Mouse (Mus musculus): Measurements from ENCODE around the gene Rtp3. TPM values are rescaled to one million over a fixed set of nuclear protein-coding genes. Genes with fewer than 3 reads are reported as not detected.

Gene Rtp3
- polyA plus RNA-seq, 1 experiment from 2014 or later, result not detected

GRCm38 (mm10) chr9:110951397-110951796 lies 39.0 kb downstream of the Rtp3 start, which contains the start of gene Lrrc2:
Gene Lrrc2, plus strand, starts transcription at chr9:110951545.
- Histone ChIP-seq H3K27ac (no peak within 1 kb of the TSS), H3K4me3 (no peak within 1 kb of the TSS), H3K4me1 (peaks cover 23% of the 10 kb centered on the region), H3K36me3 (no peaks in the 10 kb centered on the region), H3K9me3 (replicated peaks) (no peaks in the 10 kb centered on the region), H3K27me3 (ENCODE audit: low read depth, poor library complexity, severe bottlenecking) (peaks cover 85% of the 10 kb centered on the region)
- 89% methylated on average over 11 of the region's 11 CpGs for WGBS
- DNase-seq (ENCODE audit: low spot score), result no peak

- Histone ChIP-seq H3K9me3 (replicated peaks) (no peaks in the 10 kb centered on the region), H3K4me3 (no peak overlapping the region), H3K27me3 (ENCODE audit: low read depth, poor library complexity, severe bottlenecking) (peaks cover 85% of the 10 kb centered on the region), H3K4me1 (peaks cover 27% of the 10 kb centered on the region), H3K27ac (no peak overlapping the region), H3K36me3 (no peaks in the 10 kb centered on the region)
- DNase-seq (ENCODE audit: low spot score), result no peak
- WGBS, result 96% methylated on average over 3 of the region's 3 CpGs
Observed at GRCm38 (mm10) chr9:110950109-110950508, 40.3 kb downstream of the Rtp3 start.

DNA sequence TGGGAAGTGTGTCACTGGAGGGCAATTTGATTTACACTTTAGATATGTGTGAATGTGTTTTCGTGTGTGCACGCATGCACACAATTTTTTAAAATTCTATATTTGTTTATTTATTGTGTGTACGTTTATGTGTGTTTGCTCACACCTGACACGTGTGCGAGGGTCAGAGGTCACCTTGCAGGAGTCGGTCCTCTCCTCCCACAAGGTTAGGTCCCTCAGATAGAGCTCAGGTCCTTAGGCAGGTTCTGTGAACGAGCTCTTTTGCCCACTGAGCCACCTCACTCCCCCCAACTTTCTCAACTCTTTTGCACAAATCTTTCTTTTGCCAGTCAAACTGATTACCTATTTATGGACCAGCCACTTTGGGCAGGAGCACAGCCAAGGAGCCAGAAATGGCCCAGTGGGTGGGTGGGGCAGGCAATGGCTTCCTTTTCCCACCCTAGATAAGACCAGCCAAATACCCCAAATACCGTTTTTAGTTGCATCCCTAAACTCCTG lies 41.5 kb downstream of the Rtp3 start:
- WGBS, result 46% methylated on average over 8 of the region's 8 CpGs
- DNase-seq (ENCODE audit: low spot score), result no peak
- H3K27me3 ChIP-seq (ENCODE audit: low read depth, poor library complexity, severe bottlenecking), result peaks cover 85% of the 10 kb centered on the region
- no peaks in the 10 kb centered on the region for H3K36me3 ChIP-seq
- no peaks in the 10 kb centered on the region for H3K9me3 ChIP-seq (replicated peaks)
- no peak overlapping the region for H3K4me3 ChIP-seq
- no peak overlapping the region for H3K27ac ChIP-seq
- H3K4me1 ChIP-seq, result peaks cover 21% of the 10 kb centered on the region

DNA sequence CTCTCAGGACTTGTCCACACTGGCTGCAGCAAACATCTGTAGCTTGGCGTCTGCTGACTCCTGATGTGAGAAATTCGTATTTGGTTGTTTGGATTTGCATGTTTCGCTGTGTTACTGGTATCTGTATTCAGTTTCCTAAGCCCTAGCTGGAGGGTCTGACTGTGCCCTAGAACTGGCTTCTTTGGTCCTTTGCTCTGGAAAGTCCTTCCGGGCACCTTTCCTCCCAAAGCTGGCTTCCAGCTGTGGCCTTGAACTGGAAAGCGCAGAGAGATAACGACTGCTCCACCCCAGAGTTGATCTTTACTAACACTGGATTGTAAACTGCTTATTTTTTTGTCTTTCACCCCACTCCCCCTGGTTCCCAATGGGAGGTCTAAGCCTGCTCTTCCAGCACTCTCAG lies 42.5 kb downstream of the Rtp3 start:
- DNase-seq (ENCODE audit: low spot score), result no peak
- WGBS, result 19% methylated on average over 6 of the region's 6 CpGs

GRCm38 (mm10) chr9:110947261-110947661 lies 43.1 kb downstream of the Rtp3 start:
- no peaks in the 10 kb centered on the region for H3K36me3 ChIP-seq
- no peak overlapping the region for H3K27ac ChIP-seq
- H3K4me3 ChIP-seq, result peak overlapping the region; percentile 20
- H3K27me3 ChIP-seq (ENCODE audit: low read depth, poor library complexity, severe bottlenecking), result peaks cover 77% of the 10 kb centered on the region
- 3% methylated on average over 6 of the region's 6 CpGs for WGBS
- H3K9me3 ChIP-seq (replicated peaks), result no peaks in the 10 kb centered on the region
- peak; percentile 45 for DNase-seq (ENCODE audit: low spot score)
- H3K4me1 ChIP-seq, result peaks cover 16% of the 10 kb centered on the region

More for the DNA sequence above, 42.5 kb downstream of the Rtp3 start:
- Histone ChIP-seq H3K36me3 (no peaks in the 10 kb centered on the region), H3K9me3 (replicated peaks) (no peaks in the 10 kb centered on the region), H3K27ac (no peak overlapping the region), H3K27me3 (ENCODE audit: low read depth, poor library complexity, severe bottlenecking) (peaks cover 83% of the 10 kb centered on the region), H3K4me3 (no peak overlapping the region), H3K4me1 (peaks cover 16% of the 10 kb centered on the region)

GRCm38 (mm10) chr9:110946548-110947044 lies 43.8 kb downstream of the Rtp3 start:
- H3K4me3 ChIP-seq, result peak overlapping the region; percentile 20
- DNase-seq (ENCODE audit: low spot score), result peak; percentile 51

DNA sequence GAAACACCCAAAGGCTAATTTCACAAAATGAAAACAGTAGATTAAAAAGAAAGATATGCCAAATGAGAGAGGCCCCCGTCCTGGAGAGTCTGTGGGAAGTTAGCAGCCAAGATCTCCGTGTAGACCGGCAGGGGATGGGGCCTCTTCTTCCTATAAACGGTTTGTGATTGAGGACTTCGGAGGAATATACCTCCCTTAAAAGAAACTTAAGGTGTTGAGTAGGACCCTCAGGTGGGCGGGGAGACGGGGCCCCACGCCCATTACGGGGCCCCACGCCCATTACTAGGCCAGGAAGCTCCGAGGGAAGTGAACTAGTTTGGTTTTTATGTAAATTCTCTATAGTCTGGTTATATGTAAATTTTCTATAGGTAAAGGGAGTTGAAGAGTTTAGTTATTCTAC lies 44.5 kb downstream of the Rtp3 start, which contains the start of gene Tdgf1:
Tdgf1 (minus strand) TSS at position 233 of the 400 bp plus-strand sequence.
- H3K36me3 ChIP-seq, result no peaks in the 10 kb centered on the region
- no peaks in the 10 kb centered on the region for H3K9me3 ChIP-seq (replicated peaks)
- H3K27me3 ChIP-seq (ENCODE audit: low read depth, poor library complexity, severe bottlenecking), result peaks cover 64% of the 10 kb centered on the region
- H3K4me3 ChIP-seq, result peak within 1 kb of the TSS; percentile 20
- H3K27ac ChIP-seq, result no peak within 1 kb of the TSS
- no peak for DNase-seq (ENCODE audit: low spot score)
- peaks cover 16% of the 10 kb centered on the region for H3K4me1 ChIP-seq
- WGBS, result 4% methylated on average over 11 of the region's 11 CpGs

More at GRCm38 (mm10) chr9:110946548-110947044, 43.8 kb downstream of the Rtp3 start:
- WGBS, result 3% methylated on average over 20 of the region's 20 CpGs
- H3K36me3 ChIP-seq, result no peaks in the 10 kb centered on the region
- H3K27me3 ChIP-seq (ENCODE audit: low read depth, poor library complexity, severe bottlenecking), result peaks cover 70% of the 10 kb centered on the region
- H3K9me3 ChIP-seq (replicated peaks), result no peaks in the 10 kb centered on the region
- peaks cover 16% of the 10 kb centered on the region for H3K4me1 ChIP-seq
- no peak overlapping the region for H3K27ac ChIP-seq

GRCm38 (mm10) chr9:110945343-110945742 lies 45.0 kb downstream of the Rtp3 start:
- no peaks in the 10 kb centered on the region for H3K36me3 ChIP-seq
- H3K27me3 ChIP-seq (ENCODE audit: low read depth, poor library complexity, severe bottlenecking), result peaks cover 62% of the 10 kb centered on the region
- peaks cover 16% of the 10 kb centered on the region for H3K4me1 ChIP-seq
- no peaks in the 10 kb centered on the region for H3K9me3 ChIP-seq (replicated peaks)
- 7% methylated on average over 18 of the region's 18 CpGs for WGBS
- no peak overlapping the region for H3K27ac ChIP-seq
- H3K4me3 ChIP-seq, result no peak overlapping the region
- DNase-seq (ENCODE audit: low spot score), result no peak

DNA sequence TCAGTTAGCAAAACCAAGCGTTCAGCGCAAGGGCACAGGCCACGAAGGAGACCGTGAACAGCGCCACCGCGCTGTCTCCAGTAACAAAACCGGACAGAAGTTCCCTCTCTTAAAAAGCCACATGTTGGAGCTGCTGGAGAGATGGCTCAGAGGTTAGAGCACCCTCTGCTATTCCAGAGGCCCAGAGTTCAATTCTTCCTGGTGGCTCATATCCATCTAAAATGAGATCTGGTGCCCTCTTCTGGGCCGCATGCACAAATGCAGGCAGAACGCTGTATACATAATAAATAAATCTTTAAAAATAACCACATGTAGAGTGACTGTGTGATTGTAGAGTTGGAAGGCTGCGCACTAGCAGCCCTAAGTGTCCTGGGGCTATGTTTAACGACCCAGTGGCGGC lies 46.1 kb downstream of the Rtp3 start:
- Histone ChIP-seq H3K4me1 (peaks cover 16% of the 10 kb centered on the region), H3K4me3 (no peak overlapping the region), H3K36me3 (no peaks in the 10 kb centered on the region), H3K27me3 (ENCODE audit: low read depth, poor library complexity, severe bottlenecking) (peaks cover 60% of the 10 kb centered on the region), H3K9me3 (replicated peaks) (no peaks in the 10 kb centered on the region), H3K27ac (no peak overlapping the region)
- WGBS, result 33% methylated on average over 13 of the region's 13 CpGs
- no peak for DNase-seq (ENCODE audit: low spot score)

- H3K9me3 ChIP-seq (replicated peaks), result no peaks in the 10 kb centered on the region
- DNase-seq (ENCODE audit: low spot score), result no peak
- no peaks in the 10 kb centered on the region for H3K27me3 ChIP-seq (ENCODE audit: low read depth, poor library complexity, severe bottlenecking)
- WGBS, result 69% methylated on average over 12 of the region's 12 CpGs
- no peak overlapping the region for H3K4me3 ChIP-seq
- no peaks in the 10 kb centered on the region for H3K4me1 ChIP-seq
- no peak overlapping the region for H3K27ac ChIP-seq
- no peaks in the 10 kb centered on the region for H3K36me3 ChIP-seq
Observed at GRCm38 (mm10) chr9:110937506-110938490, 52.6 kb downstream of the Rtp3 start.

DNA sequence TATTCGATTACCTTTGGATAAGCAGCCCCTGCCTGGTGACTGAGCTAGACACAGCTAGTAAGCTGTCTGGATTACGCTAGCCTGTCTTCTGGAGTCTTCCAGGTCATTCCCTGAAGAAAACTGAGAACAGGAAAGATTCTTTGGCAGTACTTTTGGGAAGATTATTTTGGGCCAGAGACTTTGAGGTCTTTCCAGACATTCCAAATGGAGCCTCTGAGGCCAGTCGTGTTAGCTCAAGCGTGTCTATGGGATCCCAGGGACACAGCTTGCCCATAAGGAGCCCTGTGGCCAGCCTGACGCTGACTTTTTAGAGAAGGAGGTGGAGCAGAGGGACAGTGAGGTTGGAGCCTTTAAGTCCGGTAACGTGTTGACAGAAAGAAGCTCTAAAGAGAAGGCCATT lies 54.4 kb downstream of the Rtp3 start:
- no peak for DNase-seq (ENCODE audit: low spot score)

More for the DNA sequence above, 54.4 kb downstream of the Rtp3 start:
- no peak overlapping the region for H3K27ac ChIP-seq
- H3K9me3 ChIP-seq (replicated peaks), result no peaks in the 10 kb centered on the region
- H3K4me3 ChIP-seq, result no peak overlapping the region
- no peaks in the 10 kb centered on the region for H3K4me1 ChIP-seq
- H3K27me3 ChIP-seq (ENCODE audit: low read depth, poor library complexity, severe bottlenecking), result no peaks in the 10 kb centered on the region
- 90% methylated on average over 7 of the region's 7 CpGs for WGBS
- no peaks in the 10 kb centered on the region for H3K36me3 ChIP-seq

All from limb, embryonic 10.5 days (tissue).